Mouse (Mus musculus) intestine, postnatal 0 days (tissue): ENCODE measurements around the gene Ttll5. TPM values are rescaled to one million over a fixed set of nuclear protein-coding genes. Genes with fewer than 3 reads are reported as not detected.

Experiments used
- ATAC-seq: fragments of 200-750 bp; cut with Nextera tagmentation; 2 replicates; pipeline ENCODE4 v1.8.0; 2017; ENCODE audit warnings: mild to moderate bottlenecking, moderate TSS enrichment, moderate library complexity
- H3K27ac ChIP-seq: fragments of 300-500 bp; sonication (generic); 2 replicates; pipeline ENCODE4 v1.5.1; 2014; ENCODE audit warnings: mild to moderate bottlenecking, low read depth, low read length, moderate library complexity
- H3K27me3 ChIP-seq: fragments of 300-500 bp; sonication (generic); replicated peaks from 2 replicates; pipeline ENCODE4 v1.6.1; 2014; ENCODE audit warnings: low read length, mixed read lengths; ENCODE audit not compliant: control insufficient read depth, insufficient read depth
- H3K36me3 ChIP-seq: fragments of 300-500 bp; sonication (generic); 2 replicates; pipeline ENCODE4 v1.6.1; 2014; ENCODE audit warnings: mild to moderate bottlenecking, moderate library complexity; ENCODE audit not compliant: control insufficient read depth, insufficient read depth
- H3K4me1 ChIP-seq: fragments of 300-500 bp; sonication (generic); replicated peaks from 2 replicates; pipeline ENCODE4 v1.6.1; 2014; ENCODE audit warnings: antibody characterized with exemption, low read length, mixed read lengths; ENCODE audit not compliant: control insufficient read depth, insufficient read depth
- H3K4me2 ChIP-seq: fragments of 300-500 bp; sonication (generic); replicated peaks from 2 replicates; pipeline ENCODE4 v1.6.1; 2014; ENCODE audit warnings: low read depth, mild to moderate bottlenecking, moderate library complexity
- H3K4me3 ChIP-seq: fragments of 300-500 bp; sonication (generic); 2 replicates; pipeline ENCODE4 v1.5.1; 2014; ENCODE audit warnings: low read depth, low read length
- H3K9ac ChIP-seq: fragments of 300-500 bp; sonication (generic); 2 replicates; pipeline ENCODE4 v1.6.1; 2014; ENCODE audit warnings: mild to moderate bottlenecking, low read depth, low read length
- H3K9me3 ChIP-seq: fragments of 300-500 bp; sonication (generic); 2 replicates; pipeline ENCODE4 v1.6.1; 2016; ENCODE audit warnings: mixed run types; ENCODE audit not compliant: control insufficient read depth
- CTCF ChIP-seq: sonication (generic); IDR thresholded peaks from 2 replicates; pipeline ENCODE4 v1.5.1; 2016; ENCODE audit warnings: low read depth, mild to moderate bottlenecking, control low read depth, antibody characterized with exemption, moderate library complexity
- WGBS: fragments of 180-500 bp; shearing (Covaris S2); extraction: QIAGEN DNeasy Blood & Tissue Kit; methylation state at CpG from one replicate; pipeline ENCODE4 v1.1.7; 2014; 5-methylcytosine and 5-hydroxymethylcytosine counted together
- polyA plus RNA-seq: library from polyadenylated mRNA; unstranded; fragments of >200 nt; fragmentation: Nextera tagmentation; extraction: Ambion mirVana; gene quantifications from 2 replicates; pipeline ENCODE4 v1.2.1, GENCODE M21; 2015

Gene Ttll5
- polyA plus RNA-seq, 1 experiment from 2014 or later, result 3.3 TPM

- Histone ChIP-seq H3K36me3 (no peaks in the 10 kb centered on the region), H3K9me3 (no peaks in the 10 kb centered on the region), H3K9ac (no peak overlapping the region), H3K4me3 (no peak overlapping the region), H3K4me2 (no peak overlapping the region), H3K27ac (no peak overlapping the region), H3K27me3 (no peaks in the 10 kb centered on the region), H3K4me1 (no peaks in the 10 kb centered on the region)
- TF ChIP-seq CTCF, result no peak
- ATAC-seq, result no peak
- WGBS, result 54% methylated on average over 6 of the region's 6 CpGs
Observed at GRCm38 (mm10) chr12:85792821-85793346, 31.6 kb upstream of the Ttll5 start.

DNA sequence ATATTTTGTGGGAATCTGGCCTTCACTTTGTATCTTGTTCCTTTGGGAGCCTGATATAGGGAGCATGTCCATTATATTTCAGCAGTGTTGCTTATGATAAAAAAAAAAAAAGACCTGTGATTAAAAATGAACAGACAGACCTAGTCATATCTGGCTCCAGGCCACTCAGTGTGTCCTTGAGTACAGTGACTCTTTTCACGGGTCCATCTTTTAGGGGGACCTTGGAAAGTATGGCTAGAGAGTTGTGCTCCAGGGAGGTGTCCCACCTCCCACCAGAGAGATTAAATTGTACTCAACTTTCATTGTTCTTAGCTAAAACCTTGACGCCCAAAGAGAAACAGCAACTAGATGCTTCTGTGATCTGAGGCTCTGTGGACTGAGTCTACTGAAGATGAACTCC, 30.4 kb upstream of the Ttll5 start:
- Histone ChIP-seq H3K9me3 (no peaks in the 10 kb centered on the region), H3K9ac (no peak overlapping the region), H3K36me3 (no peaks in the 10 kb centered on the region), H3K27me3 (no peaks in the 10 kb centered on the region), H3K4me2 (no peak overlapping the region), H3K4me3 (no peak overlapping the region), H3K27ac (no peak overlapping the region), H3K4me1 (no peaks in the 10 kb centered on the region)
- TF ChIP-seq CTCF, result no peak
- no peak for ATAC-seq
- 77% methylated on average over 2 of the region's 2 CpGs for WGBS

DNA sequence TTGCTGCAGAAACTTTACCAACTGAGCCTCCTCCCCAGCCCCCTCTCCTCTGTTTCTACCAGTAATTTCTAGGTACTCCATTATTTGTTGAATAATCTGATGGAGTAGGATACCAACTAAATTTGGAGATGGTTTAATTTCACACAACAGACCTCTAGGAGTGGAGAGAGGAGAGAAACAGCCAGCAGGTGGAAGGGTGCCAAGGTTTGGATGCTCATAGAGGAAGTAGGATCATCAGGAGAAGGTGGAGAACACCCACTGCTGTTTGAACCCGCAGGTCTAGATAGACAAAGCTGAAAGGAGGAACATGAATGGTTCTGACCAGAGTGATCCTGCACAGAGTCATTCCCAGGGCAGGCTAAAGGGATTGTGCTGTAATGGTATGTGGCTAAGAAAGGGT, 28.9 kb upstream of the Ttll5 start:
- no peak overlapping the region for H3K27ac ChIP-seq
- no peak overlapping the region for H3K4me2 ChIP-seq
- no peaks in the 10 kb centered on the region for H3K4me1 ChIP-seq
- 70% methylated on average over 1 of the region's 1 CpGs for WGBS
- no peak for TF ChIP-seq CTCF
- ATAC-seq, result no peak
- H3K36me3 ChIP-seq, result no peaks in the 10 kb centered on the region
- H3K9me3 ChIP-seq, result no peaks in the 10 kb centered on the region
- no peak overlapping the region for H3K4me3 ChIP-seq
- no peaks in the 10 kb centered on the region for H3K27me3 ChIP-seq
- no peak overlapping the region for H3K9ac ChIP-seq

GRCm38 (mm10) chr12:85800031-85800430, 24.4 kb upstream of the Ttll5 start:
- H3K9ac ChIP-seq, result no peak overlapping the region
- no peaks in the 10 kb centered on the region for H3K36me3 ChIP-seq
- ATAC-seq, result no peak
- H3K4me3 ChIP-seq, result no peak overlapping the region
- no peak for TF ChIP-seq CTCF
- H3K4me1 ChIP-seq, result no peaks in the 10 kb centered on the region
- H3K9me3 ChIP-seq, result no peaks in the 10 kb centered on the region
- no peak overlapping the region for H3K4me2 ChIP-seq
- 61% methylated on average over 9 of the region's 9 CpGs for WGBS
- no peaks in the 10 kb centered on the region for H3K27me3 ChIP-seq
- H3K27ac ChIP-seq, result no peak overlapping the region

DNA sequence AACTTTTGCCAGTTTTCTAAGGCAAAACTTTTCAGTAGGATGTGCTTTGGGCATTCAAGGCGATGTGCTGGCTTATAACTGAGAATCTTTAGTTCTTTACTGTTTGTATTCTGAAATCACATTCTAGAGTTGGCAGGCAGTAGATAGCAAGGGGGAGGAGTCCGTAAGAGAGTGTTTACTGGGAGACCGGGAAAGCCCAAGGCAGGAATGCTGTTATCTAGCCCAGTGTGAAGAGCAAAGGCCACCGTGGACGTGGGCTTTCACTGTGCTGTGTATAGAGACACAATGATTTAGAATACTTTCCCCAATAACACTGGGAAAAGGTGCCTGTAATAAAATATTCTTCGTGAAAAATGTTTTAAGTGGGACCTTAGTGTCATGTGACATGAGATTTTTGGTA, 14.7 kb upstream of the Ttll5 start:
- H3K9me3 ChIP-seq, result no peaks in the 10 kb centered on the region
- peak; percentile 82 for ATAC-seq
- peaks cover 39% of the 10 kb centered on the region for H3K36me3 ChIP-seq
- no peak overlapping the region for H3K4me3 ChIP-seq
- H3K4me1 ChIP-seq, result no peaks in the 10 kb centered on the region
- no peak overlapping the region for H3K4me2 ChIP-seq
- no peak overlapping the region for H3K27ac ChIP-seq
- 15% methylated on average over 6 of the region's 6 CpGs for WGBS
- no peak overlapping the region for H3K9ac ChIP-seq
- no peak for TF ChIP-seq CTCF
- H3K27me3 ChIP-seq, result no peaks in the 10 kb centered on the region

DNA sequence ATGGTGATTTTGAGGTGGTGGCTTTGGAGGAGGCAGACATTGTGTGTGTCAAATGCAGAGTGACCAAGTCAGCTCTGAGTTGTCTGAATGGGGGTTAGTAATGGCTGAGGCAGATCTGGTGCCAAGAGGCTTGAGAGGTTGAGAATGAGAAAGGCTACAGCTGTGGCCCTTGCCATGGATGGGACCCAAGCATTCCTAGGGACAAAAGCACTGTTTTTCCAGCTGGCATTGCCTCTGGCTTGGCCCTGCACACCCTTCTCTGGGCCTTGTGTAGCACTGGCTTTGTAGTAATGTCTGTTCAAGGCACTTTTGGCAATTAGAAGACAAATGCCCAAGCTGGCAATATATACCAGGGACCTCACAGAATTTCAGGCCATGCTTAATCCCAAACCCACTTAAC, 13.5 kb upstream of the Ttll5 start:
- H3K4me2 ChIP-seq, result no peak overlapping the region
- no peak for ATAC-seq
- no peak for TF ChIP-seq CTCF

GRCm38 (mm10) chr12:85811676-85812075, 12.8 kb upstream of the Ttll5 start:
- no peaks in the 10 kb centered on the region for H3K9me3 ChIP-seq
- H3K27me3 ChIP-seq, result no peaks in the 10 kb centered on the region
- ATAC-seq, result no peak
- H3K4me2 ChIP-seq, result no peak overlapping the region
- H3K27ac ChIP-seq, result no peak overlapping the region
- H3K4me3 ChIP-seq, result no peak overlapping the region
- H3K4me1 ChIP-seq, result no peaks in the 10 kb centered on the region
- H3K9ac ChIP-seq, result no peak overlapping the region
- H3K36me3 ChIP-seq, result peaks cover 57% of the 10 kb centered on the region
- TF ChIP-seq CTCF, result no peak
- WGBS, result 96% methylated on average over 4 of the region's 4 CpGs

More for the DNA sequence above, 13.5 kb upstream of the Ttll5 start:
- Histone ChIP-seq H3K4me1 (no peaks in the 10 kb centered on the region), H3K27ac (no peak overlapping the region), H3K36me3 (peaks cover 50% of the 10 kb centered on the region), H3K27me3 (no peaks in the 10 kb centered on the region), H3K9me3 (no peaks in the 10 kb centered on the region), H3K4me3 (no peak overlapping the region), H3K9ac (no peak overlapping the region)
